8 mouse cellular contexts compared by ENCODE assay signal in the genomic region with DNA sequence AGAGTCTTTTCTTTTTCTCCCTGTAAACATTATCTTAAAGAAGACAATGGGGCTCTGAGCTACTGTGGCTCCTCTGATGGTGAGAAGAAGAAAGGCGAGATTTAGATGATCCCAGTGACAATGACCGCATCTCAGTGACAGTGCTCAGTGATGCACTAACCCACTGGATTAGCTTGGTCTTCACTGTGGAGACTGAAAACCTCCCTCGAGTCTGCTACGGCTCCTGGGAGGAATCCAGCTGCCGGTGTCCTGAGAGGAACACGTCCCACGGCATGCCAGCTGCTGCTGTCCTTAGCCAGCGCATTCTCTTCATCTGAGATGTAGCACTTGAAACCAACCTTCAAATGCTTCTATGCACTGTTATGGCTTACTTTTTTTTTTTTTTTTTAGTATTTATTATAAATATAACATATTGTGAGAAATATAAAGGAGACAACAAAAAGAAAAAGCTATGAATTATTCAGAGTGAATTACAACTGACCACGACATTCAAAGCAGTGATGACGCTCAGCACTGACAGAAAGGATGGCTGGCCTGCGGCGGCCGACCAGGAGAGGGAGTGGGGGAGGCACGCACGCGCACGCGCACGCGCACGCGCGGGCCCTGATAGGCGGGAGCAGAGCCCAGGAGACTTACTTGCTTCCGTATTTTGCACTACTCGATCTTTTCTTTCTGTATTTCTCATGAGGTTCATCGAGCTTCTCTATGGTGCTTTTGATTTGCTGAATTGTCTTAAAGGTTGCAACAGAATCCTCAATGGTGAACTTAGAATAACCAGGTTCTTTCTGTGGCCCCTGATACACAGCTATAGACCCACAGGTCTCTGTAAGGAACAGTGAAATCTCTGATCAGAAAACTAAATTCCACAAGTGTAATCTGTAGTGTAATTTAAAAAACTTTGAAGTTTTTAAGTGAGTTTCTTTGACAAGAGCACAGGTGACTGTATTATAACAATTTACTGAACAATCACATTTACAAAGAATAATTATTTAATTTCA. TPM values are rescaled to one million over a fixed set of nuclear protein-coding genes. Genes with fewer than 3 reads are reported as not detected.
A peak's percentile ranks its signal among the peaks of the same experiment; 100 is the strongest.
DNase-seq lines count a peak whose midpoint lies in the region; ATAC-seq and TF ChIP-seq lines count a peak whose summit lies in the region.

No protein-coding gene starts in this region.

- peak overlapping the region; percentile 74 for H3K27ac ChIP-seq in gastrocnemius, adult 2 months
- H3K27ac ChIP-seq in hindbrain, embryonic 15.5 days (replicated peaks) = peak overlapping the region; percentile 58
- no peak overlapping the region for H3K27ac ChIP-seq in limb, embryonic 13.5 days
- peak overlapping the region; percentile 50; the same call in 1 of the 2 replicates for H3K27ac ChIP-seq in midbrain, embryonic 11.5 days (ENCODE audit: low read depth, low read length)

- peak; percentile 79 for ATAC-seq in frontal cortex, adult (ENCODE audit: low TSS enrichment)
- ATAC-seq in hindbrain, embryonic 15.5 days (ENCODE audit: low FRiP score, low read depth) = peak; percentile 89
- ATAC-seq in limb, embryonic 13.5 days (ENCODE audit: low FRiP score, low read depth) = no peak
- peak; percentile 92 for ATAC-seq in midbrain, embryonic 11.5 days (ENCODE audit: low FRiP score)

- 25% methylated on average over 27 of the region's 27 CpGs for WGBS in hindbrain, embryonic 15.5 days
- WGBS in limb, embryonic 13.5 days = 37% methylated on average over 27 of the region's 27 CpGs
- 21% methylated on average over 27 of the region's 27 CpGs for WGBS in midbrain, embryonic 11.5 days

- H3K4me2 ChIP-seq in hindbrain, embryonic 15.5 days = peak overlapping the region; percentile 50
- H3K4me2 ChIP-seq in limb, embryonic 13.5 days (replicated peaks) = peak overlapping the region; percentile 43; the same call in 1 of the 2 replicates
- H3K4me2 ChIP-seq in midbrain, embryonic 11.5 days = peak overlapping the region; percentile 33

- intact Hi-C loops in gastrocnemius, adult 2 months (cut with DNase I) = no loop called here

- no peaks in the 10 kb centered on the region for H3K9me3 ChIP-seq in hindbrain, embryonic 15.5 days
- H3K9me3 ChIP-seq in limb, embryonic 13.5 days = no peaks in the 10 kb centered on the region
- no peaks in the 10 kb centered on the region for H3K9me3 ChIP-seq in midbrain, embryonic 11.5 days (ENCODE audit: control insufficient read depth, low read length)

- TF ChIP-seq CTCF in gastrocnemius, adult 2 months (IDR thresholded peaks at IDR 0.05) = peak; percentile 59

- H3K4me1 ChIP-seq in hindbrain, embryonic 15.5 days (replicated peaks) = no peaks in the 10 kb centered on the region
- H3K4me1 ChIP-seq in limb, embryonic 13.5 days = peaks cover 2% of the 10 kb centered on the region; the same call in 1 of the 2 replicates
- no peaks in the 10 kb centered on the region for H3K4me1 ChIP-seq in midbrain, embryonic 11.5 days (ENCODE audit: control insufficient read depth, insufficient read depth, low read length)

- no peaks in the 10 kb centered on the region for H3K27me3 ChIP-seq in hindbrain, embryonic 15.5 days
- no peaks in the 10 kb centered on the region for H3K27me3 ChIP-seq in limb, embryonic 13.5 days
- H3K27me3 ChIP-seq in midbrain, embryonic 11.5 days (ENCODE audit: control insufficient read depth, insufficient read depth, low read length) = no peaks in the 10 kb centered on the region

- no peak for DNase-seq in frontal cortex, postnatal 25 days (ENCODE audit: low spot score in 2 of 2)
- peak; percentile 70 to 85 for DNase-seq in cerebellum, postnatal 25 days
- peak; percentile 78 for DNase-seq in gastrocnemius, adult 2 months
- peak; percentile 99 for DNase-seq in midbrain, embryonic 11.5 days (ENCODE audit: low spot score, missing footprints)
- peak; percentile 55 for DNase-seq in right cerebral cortex, postnatal 4 days

- H3K4me3 ChIP-seq in gastrocnemius, adult 2 months = peak overlapping the region; percentile 64
- peak overlapping the region; percentile 21; the same call in 1 of the 2 replicates for H3K4me3 ChIP-seq in hindbrain, embryonic 15.5 days
- H3K4me3 ChIP-seq in limb, embryonic 13.5 days = no peak overlapping the region
- H3K4me3 ChIP-seq in midbrain, embryonic 11.5 days (ENCODE audit: low read depth, low read length) = 0 out of 2 replicates have a peak overlapping the region, but pooled peaks have one; percentile 12

- 0 out of 2 replicates have a peak overlapping the region, but pooled peaks have one; percentile 25 for H3K9ac ChIP-seq in hindbrain, embryonic 15.5 days
- H3K9ac ChIP-seq in limb, embryonic 13.5 days = no peak overlapping the region
- peak overlapping the region; percentile 26; the same call in 1 of the 2 replicates for H3K9ac ChIP-seq in midbrain, embryonic 11.5 days (ENCODE audit: low read length)

- peaks cover 26% of the 10 kb centered on the region for H3K36me3 ChIP-seq in hindbrain, embryonic 15.5 days
- H3K36me3 ChIP-seq in limb, embryonic 13.5 days = peaks cover 44% of the 10 kb centered on the region
- no peaks in the 10 kb centered on the region for H3K36me3 ChIP-seq in midbrain, embryonic 11.5 days (ENCODE audit: control insufficient read depth, insufficient read depth, low read length)

RNA-seq across cellular contexts. Expression of a gene that starts 18.9 kb away (rescaled TPM):
- not detected for total RNA-seq in gastrocnemius, adult 2 months (2021)
- 0.48 and 0.62 TPM in 2 replicates for polyA plus RNA-seq in hindbrain, embryonic 15.5 days (2015; fragmentation: Nextera tagmentation; extraction: Ambion mirVana)
- polyA plus RNA-seq in limb, embryonic 13.5 days (2015; fragmentation: Nextera tagmentation; extraction: Ambion mirVana) = 0.14 TPM in 1 of 2 replicates, not detected in the other
- polyA plus RNA-seq in midbrain, embryonic 11.5 days (2014; fragmentation: Nextera tagmentation; extraction: Ambion mirVana) = not detected in 2 replicates

Comparison
In these comparisons a context has a peak if more than half of its experiments do, and no peak if none do; other contexts are left out.
1. DNase-seq: peak in cerebellum, postnatal 25 days (2 of 2), gastrocnemius, adult 2 months (single experiment), midbrain, embryonic 11.5 days (single experiment) and right cerebral cortex, postnatal 4 days (single experiment); none in frontal cortex, postnatal 25 days (0 of 2).
2. Peak in every context shown above with its lines, with median percentiles within 50 percentile points of each other: H3K4me2 ChIP-seq.